Mouse (Mus musculus) ES-Bruce4 (cell line): Measurements from ENCODE around the gene Apmap. TPM values are rescaled to one million over a fixed set of nuclear protein-coding genes. Genes with fewer than 3 reads are reported as not detected.

ENCODE experiments used
- H3K27ac ChIP-seq: 2 replicates; pipeline ENCODE4 v1.5.1; 2012; ENCODE audit warnings: low read length, inconsistent platforms; ENCODE audit not compliant: insufficient read depth
- H3K27me3 ChIP-seq: 2 replicates; pipeline ENCODE4 v1.6.1; 2012; ENCODE audit warnings: mild to moderate bottlenecking, low read length, inconsistent platforms; ENCODE audit not compliant: control insufficient read depth, poor library complexity, insufficient read depth, severe bottlenecking
- H3K36me3 ChIP-seq: 2 replicates; pipeline ENCODE4 v1.6.1; 2012; ENCODE audit warnings: inconsistent platforms, mild to moderate bottlenecking, low read length, moderate library complexity; ENCODE audit not compliant: control insufficient read depth, poor library complexity, insufficient read depth, severe bottlenecking
- H3K4me1 ChIP-seq: one replicate; pipeline ENCODE4 v1.8.1; 2011; ENCODE audit warnings: low read length; ENCODE audit not compliant: control insufficient read depth, insufficient read depth
- H3K4me3 ChIP-seq: 2 replicates; pipeline ENCODE4 v1.5.1; 2011; ENCODE audit warnings: low read depth, mild to moderate bottlenecking, low read length
- H3K9ac ChIP-seq: 2 replicates; pipeline ENCODE4 v1.6.1; 2012; ENCODE audit warnings: low read depth, mild to moderate bottlenecking, inconsistent platforms; ENCODE audit not compliant: poor library complexity, severe bottlenecking
- H3K9me3 ChIP-seq: replicated peaks from 2 replicates; pipeline ENCODE4 v1.6.1; 2012; ENCODE audit warnings: mild to moderate bottlenecking, low read length, inconsistent platforms; ENCODE audit not compliant: control insufficient read depth, poor library complexity, insufficient read depth, severe bottlenecking
- CTCF ChIP-seq: IDR thresholded peaks from one replicate; pipeline ENCODE4 v1.8.1; 2011; ENCODE audit warnings: low read depth, low read length
- EP300 ChIP-seq: IDR thresholded peaks from 2 replicates; pipeline ENCODE4 v1.6.1; 2011; ENCODE audit warnings: low read depth, low read length; ENCODE audit not compliant: insufficient read depth
- POLR2A ChIP-seq: IDR thresholded peaks from one replicate; pipeline ENCODE4 v1.8.1; 2011; ENCODE audit warnings: low read length; ENCODE audit not compliant: insufficient read depth
- polyA plus RNA-seq: library from polyadenylated mRNA; stranded (reverse); fragments of >200 nt; gene quantifications from 2 replicates; pipeline ENCODE4 v1.2.4, GENCODE M21; 2011; ENCODE audit warnings: low read depth; ENCODE audit not compliant: missing spikeins, insufficient read depth, insufficient read length

Apmap gene
- polyA plus RNA-seq, 1 experiment, result 10.0 TPM

DNA sequence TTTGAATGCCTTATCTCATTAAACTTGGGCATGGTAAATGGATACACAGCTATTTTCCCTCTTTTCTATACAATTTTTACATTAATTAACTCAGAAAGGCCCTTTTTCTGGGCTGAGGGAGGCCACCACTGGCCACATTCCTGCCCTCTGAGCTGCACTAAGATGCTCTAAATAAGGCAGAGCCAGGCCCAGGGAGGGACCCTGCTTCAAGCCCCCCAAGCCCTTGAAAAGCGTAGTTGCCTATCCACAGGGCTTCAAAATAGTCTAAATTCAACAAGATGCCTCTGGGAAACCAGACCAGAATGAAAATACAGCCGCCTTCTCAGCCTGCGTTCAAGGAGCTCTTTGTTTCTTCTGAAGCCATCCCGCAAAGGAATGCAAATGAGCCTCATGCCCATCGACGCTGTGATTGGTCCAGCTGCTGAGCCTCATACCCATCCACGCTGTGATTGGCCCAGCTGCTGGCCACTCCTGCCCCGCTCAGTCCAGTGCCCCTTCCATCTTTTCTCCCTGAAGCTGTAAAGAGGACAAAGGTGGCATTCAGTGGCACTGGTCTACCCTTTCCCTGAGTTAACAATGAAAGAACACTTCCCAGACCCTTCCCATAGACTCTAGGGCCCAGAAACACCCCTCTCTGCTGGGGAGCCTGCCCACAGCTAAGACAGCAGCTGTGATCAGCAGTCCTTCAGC lies 35.5 kb upstream of the Apmap start:
- Histone ChIP-seq H3K9me3 (no peaks in the 10 kb centered on the region), H3K27ac (no peak overlapping the region), H3K36me3 (no peaks in the 10 kb centered on the region), H3K27me3 (no peaks in the 10 kb centered on the region), H3K4me3 (no peak overlapping the region), H3K9ac (no peak overlapping the region), H3K4me1 (peaks cover 2% of the 10 kb centered on the region)
- TF ChIP-seq POLR2A (no peak), CTCF (no peak), EP300 (no peak)

DNA sequence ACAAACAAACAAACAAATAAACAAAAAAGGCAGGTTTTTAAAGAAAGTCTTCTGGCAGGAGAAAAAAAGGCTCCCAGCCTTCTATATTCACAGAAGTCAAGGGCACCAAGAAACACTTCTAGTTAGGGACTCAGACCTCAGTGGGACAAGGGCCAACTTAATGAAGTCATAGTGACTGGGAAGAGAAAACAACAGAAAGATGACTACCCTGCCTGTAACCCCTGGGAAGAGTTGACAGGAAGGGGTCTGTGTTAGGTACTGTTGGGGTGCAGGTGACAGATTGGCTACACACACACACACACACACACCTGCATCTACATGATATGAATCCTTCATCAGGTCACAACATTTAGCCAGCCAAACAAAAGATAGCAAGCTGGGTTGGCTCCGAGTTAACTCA lies 34.8 kb upstream of the Apmap start:
- no peak overlapping the region for H3K4me3 ChIP-seq
- H3K36me3 ChIP-seq, result no peaks in the 10 kb centered on the region
- no peaks in the 10 kb centered on the region for H3K9me3 ChIP-seq
- peaks cover 3% of the 10 kb centered on the region for H3K4me1 ChIP-seq
- H3K27ac ChIP-seq, result no peak overlapping the region
- no peak overlapping the region for H3K9ac ChIP-seq
- TF ChIP-seq EP300, result no peak
- no peak for TF ChIP-seq POLR2A
- no peak for TF ChIP-seq CTCF
- no peaks in the 10 kb centered on the region for H3K27me3 ChIP-seq

DNA sequence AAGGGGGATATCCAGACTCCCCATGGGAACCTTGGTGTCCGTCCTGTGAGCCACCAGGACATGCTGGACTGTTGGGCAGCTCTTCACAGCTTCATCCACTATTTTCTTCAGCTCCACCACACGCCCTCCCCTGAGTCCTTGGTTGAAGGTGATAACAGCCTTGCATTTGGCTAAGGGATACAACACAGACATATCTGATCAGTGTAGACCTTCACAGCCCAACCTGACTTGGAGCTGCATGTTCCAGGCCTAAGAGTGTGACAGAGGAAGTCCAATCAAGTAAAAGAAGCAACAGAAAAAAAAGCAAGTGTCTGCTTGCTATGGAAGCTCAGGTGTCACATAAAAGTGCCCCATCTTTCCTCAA lies 30.0 kb upstream of the Apmap start:
- TF ChIP-seq POLR2A (no peak), CTCF (no peak), EP300 (no peak)
- peak overlapping the region; percentile 27 for H3K27ac ChIP-seq
- peaks cover 8% of the 10 kb centered on the region for H3K4me1 ChIP-seq

DNA sequence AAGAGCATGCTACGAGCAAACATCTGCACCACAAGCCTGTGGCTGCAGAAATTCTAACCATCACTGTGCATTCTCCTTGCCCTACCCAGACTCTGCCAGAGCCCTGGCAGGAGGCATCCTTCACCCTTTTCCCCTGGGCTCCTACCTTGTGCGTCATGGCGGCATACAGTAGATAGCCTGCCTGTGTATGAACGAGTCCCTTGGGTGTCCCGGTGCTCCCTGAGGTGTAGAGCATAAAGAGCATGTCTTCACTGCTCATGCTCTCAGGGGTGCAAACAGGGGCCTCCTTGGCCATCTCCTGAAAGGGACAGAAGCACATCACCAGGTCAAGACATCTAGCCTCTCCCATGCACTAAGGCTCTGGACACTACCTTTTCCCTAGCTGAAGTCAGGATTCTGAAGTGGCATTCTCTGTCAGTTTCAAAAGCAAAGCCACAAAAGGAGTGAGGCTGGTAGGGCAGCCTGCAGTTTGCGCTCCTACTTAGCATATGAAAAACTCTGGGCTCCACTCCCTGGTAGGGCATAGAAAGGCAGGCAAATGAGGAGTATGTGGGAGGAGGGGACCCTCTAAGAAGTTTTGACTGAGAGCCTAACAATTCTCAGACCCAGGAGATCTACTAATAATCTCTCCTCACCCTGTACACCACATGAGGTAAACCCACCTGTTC lies 29.5 kb upstream of the Apmap start:
- Histone ChIP-seq H3K27me3 (no peaks in the 10 kb centered on the region), H3K27ac (peak overlapping the region; percentile 49), H3K4me3 (peak overlapping the region; percentile 12; the same call in 1 of the 2 replicates), H3K4me1 (peaks cover 8% of the 10 kb centered on the region), H3K9me3 (peaks cover 6% of the 10 kb centered on the region), H3K36me3 (no peaks in the 10 kb centered on the region), H3K9ac (no peak overlapping the region)
- TF ChIP-seq POLR2A, result no peak
- TF ChIP-seq EP300, result peak; percentile 49; the same call in 1 of the 2 replicates
- no peak for TF ChIP-seq CTCF

More for the DNA sequence above, 30.0 kb upstream of the Apmap start:
- no peak overlapping the region for H3K9ac ChIP-seq
- H3K27me3 ChIP-seq, result no peaks in the 10 kb centered on the region
- no peaks in the 10 kb centered on the region for H3K36me3 ChIP-seq
- H3K9me3 ChIP-seq, result peaks cover 6% of the 10 kb centered on the region
- no peak overlapping the region for H3K4me3 ChIP-seq

DNA sequence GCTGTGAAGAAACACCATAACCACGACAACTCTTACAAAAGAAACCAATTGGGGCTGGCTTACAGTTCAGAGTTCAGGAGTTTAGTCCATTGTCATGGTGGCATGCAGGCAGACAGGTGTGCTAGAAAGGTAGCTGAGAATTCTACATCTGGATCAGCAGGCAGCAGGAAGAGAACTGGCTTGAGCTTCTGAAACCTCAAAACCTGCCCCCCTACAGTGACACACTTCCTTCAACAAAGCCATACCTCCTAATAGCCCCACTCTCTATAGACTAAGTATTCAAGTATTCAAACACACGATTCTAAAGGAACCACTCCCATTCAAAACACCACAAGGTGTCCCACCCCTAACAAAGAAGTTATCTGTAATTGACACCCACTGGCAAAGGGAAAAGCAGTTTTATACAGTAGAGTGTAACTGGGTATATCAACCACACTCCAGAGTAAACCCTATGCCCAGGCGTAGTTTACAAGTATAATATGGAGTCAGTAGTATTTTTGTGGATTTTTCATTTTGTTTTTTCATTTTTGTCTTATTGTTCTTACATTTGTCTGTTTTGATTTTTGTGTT lies 27.6 kb upstream of the Apmap start:
- Histone ChIP-seq H3K9ac (no peak overlapping the region), H3K27me3 (no peaks in the 10 kb centered on the region), H3K9me3 (peaks cover 6% of the 10 kb centered on the region), H3K27ac (peak overlapping the region; percentile 51; the same call in 1 of the 2 replicates), H3K4me1 (peaks cover 8% of the 10 kb centered on the region), H3K4me3 (no peak overlapping the region), H3K36me3 (no peaks in the 10 kb centered on the region)
- TF ChIP-seq EP300 (no peak), POLR2A (no peak), CTCF (no peak)

DNA sequence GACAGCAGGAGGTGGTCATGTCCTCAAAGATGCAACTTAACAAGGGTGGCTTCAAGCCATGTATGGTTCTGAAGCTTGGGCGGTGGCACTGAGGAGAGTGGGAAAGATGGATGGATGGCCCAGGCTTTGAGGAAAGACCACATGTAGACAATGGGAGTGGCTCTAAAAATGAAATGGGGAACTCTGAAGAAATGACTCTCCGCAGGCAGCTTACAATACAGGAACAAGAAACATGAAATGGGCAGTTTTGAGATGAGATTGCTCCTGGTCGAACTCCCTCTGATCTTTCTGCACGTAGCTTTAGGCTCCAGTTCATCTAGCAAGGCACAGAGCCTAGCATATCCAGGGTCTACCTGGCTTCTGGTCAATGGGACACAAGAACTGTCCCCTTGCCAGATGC lies 20.9 kb upstream of the Apmap start:
- Histone ChIP-seq H3K4me3 (no peak overlapping the region), H3K36me3 (no peaks in the 10 kb centered on the region), H3K27me3 (no peaks in the 10 kb centered on the region), H3K9ac (no peak overlapping the region), H3K27ac (no peak overlapping the region), H3K4me1 (no peaks in the 10 kb centered on the region), H3K9me3 (no peaks in the 10 kb centered on the region; the same call in 1 of the 2 replicates)
- TF ChIP-seq POLR2A (no peak), CTCF (no peak), EP300 (no peak)
